Mouse (Mus musculus): ENCODE results near the gene Slc16a9.
A peak's percentile ranks its signal among the peaks of the same experiment; 100 is the strongest.

The Slc16a9 gene

GRCm38 (mm10) chr10:70301190-70301589 lies 56.3 kb downstream of the Slc16a9 start:
- DNase-seq (ENCODE audit: low read depth, low spot score) = no peak

GRCm38 (mm10) chr10:70303203-70303602 lies 58.3 kb downstream of the Slc16a9 start:
- DNase-seq (ENCODE audit: low read depth, low spot score) = no peak

- no peak for DNase-seq (ENCODE audit: low read depth, low spot score)
These were observed 60.8 kb downstream of the Slc16a9 start for GRCm38 (mm10) chr10:70305683-70306082.

- DNase-seq (ENCODE audit: low read depth, low spot score) = no peak
These were observed 64.5 kb downstream of the Slc16a9 start for GRCm38 (mm10) chr10:70309416-70309815.

DNA sequence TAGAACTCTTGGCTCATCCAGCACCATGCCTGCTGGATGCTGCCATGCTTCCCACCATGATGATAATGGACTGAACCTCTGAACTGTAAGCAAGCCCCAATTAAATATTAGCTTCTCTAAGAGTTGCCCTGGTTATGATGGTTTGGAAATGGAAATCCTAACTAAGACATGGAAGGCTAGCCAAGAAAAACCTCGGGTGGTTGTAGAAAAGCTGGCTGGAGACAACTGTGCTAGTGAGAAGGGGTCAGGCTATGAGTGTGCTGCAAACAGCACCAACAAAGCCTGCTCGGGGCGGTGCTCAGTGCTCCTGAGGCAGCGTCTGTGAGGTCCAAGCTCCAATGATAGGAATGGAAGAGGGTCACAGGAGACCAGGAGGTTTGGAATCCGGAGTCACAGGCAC lies 65.7 kb downstream of the Slc16a9 start:
- DNase-seq (ENCODE audit: low read depth, low spot score) = no peak

- DNase-seq (ENCODE audit: low read depth, low spot score) = no peak
These were observed 71.0 kb downstream of the Slc16a9 start for GRCm38 (mm10) chr10:70315895-70316294.

DNA sequence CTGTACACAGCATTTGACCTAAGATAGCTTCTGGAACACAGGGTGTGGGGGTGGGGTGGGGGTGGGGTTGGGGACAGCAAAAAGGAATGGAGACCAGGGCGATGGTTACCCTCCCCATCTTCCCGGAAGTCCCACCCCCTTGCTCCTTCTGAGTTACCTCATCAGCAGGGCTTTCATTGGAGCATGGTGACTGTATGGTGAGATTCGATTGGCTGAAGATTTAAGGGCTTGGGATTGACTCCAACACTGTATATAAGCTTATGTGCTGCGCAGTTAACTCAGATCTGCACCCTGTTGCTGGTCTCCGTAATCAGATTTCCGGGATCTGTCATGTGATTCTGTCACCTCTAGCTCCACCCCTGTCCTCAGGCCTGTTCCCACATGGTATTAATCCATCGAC lies 72.0 kb downstream of the Slc16a9 start:
- DNase-seq (ENCODE audit: low read depth, low spot score) = no peak

DNA sequence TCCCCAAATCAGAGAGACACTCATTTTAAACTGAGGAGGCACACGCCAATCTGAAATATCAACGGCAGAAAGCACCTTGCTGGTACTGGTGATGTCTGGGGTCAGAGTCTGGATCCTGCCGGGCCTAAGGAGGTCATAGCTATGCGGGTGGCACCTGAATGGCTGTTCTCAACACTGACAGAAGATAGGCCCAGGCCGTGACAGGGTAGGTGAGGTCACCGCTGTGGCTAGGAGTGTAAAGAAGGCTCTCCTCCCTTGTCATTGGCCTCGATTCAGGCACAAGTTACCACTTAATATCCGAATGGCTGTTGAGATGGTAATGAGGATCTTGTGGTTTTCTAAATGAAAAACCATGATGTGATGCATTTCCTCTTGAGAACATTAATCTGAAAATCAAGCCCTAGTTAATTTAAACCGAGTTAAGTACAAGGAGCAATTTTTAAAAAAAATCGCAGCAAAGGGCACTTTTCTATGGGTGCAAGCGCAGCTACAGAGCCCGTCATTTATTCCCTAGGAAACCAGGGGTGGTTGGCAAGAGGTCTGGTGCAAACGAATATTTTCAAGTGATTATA lies 72.6 kb downstream of the Slc16a9 start:
- no peak for DNase-seq (ENCODE audit: low read depth, low spot score)

DNA sequence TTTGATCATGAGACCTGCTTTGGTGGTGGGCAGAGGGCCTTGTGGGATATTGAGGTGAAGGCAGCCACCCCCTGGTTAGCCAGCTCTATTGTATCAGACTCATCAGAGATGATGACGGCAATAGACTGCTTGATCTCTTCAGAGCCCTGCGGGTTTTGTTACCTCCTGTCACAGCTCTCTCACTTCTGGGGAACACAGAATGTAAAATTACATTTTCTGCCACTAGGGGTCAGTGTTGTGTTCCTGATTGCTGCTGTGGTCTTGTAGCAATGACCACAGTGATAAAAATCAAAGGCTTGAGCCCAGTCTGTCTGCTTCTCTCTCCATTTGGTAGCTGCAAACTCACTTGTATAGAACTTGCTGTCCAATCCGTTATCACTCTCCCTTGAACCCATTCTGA lies 73.7 kb downstream of the Slc16a9 start:
- DNase-seq (ENCODE audit: low read depth, low spot score) = peak; percentile 53

DNA sequence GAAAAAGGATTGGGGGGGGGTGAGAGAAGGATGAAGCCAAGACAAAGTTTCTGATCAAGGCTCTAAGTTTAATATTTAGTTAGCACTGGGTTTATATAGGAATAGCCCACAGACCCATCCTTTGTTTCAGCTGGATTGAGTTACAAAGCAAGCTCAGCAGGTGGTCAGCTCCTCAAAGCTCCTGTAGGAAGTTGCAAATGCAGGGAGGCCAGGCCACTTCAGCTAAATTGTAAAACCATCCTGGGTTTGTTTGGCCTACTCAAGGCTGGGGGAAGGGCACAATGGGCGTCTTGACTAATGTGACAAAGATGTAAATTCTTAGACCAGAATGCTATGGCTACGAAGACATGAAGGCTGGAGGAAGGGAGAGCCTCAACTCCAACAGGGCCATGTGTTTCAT lies 80.6 kb downstream of the Slc16a9 start:
- no peak for DNase-seq (ENCODE audit: low read depth, low spot score)

DNA sequence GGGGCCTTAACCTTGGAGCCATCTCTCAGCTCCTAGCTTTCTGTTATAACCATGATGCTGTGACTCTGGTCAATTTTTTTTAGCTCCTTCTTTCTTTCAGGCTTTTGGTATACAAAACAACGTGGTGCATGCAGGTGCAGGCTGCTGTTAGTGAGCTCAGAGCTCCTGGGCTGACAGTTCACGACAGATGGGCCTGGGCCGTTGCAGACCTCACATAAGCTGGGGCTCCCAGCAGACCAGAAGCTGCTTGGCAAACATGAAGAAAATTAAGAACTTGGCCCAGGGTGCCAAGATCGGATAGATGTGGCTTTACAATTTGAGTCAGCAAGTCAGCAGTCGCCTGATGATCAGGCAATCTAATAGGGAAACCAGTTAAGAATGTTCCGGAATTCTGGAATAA lies 82.4 kb downstream of the Slc16a9 start:
- no peak for DNase-seq (ENCODE audit: low read depth, low spot score)

DNA sequence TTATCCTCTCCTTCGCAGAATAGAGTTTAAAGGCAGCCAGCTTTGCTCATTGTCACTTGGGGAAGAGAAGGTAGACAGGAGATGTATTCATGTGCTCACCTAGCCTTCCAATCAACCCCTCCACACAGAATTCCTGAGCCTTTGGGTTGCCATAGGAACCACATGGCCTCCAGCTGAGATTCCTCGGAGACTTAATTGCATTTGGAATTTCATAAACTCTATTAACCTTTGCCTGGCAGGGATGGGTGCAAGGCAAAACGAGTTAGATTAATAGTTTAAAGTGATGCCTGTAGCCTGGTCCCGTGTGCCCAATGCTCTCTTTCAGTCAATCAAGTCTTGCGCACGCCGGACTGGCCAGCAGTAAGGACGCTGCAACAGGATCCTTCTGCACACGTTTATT lies 83.2 kb downstream of the Slc16a9 start:
- DNase-seq (ENCODE audit: low read depth, low spot score) = no peak

All from skeletal muscle tissue, adult 2 months (tissue).